Mouse (Mus musculus) Muller cell, postnatal 12 days (primary cell): Measurements from ENCODE around the gene BC035044.
A peak's percentile ranks its signal among the peaks of the same experiment; 100 is the strongest.
"Not testable (repeated sequence)": the region's sequence is repeated elsewhere in the genome, so short reads cannot be mapped to it uniquely, and the experiment has no call there.

ENCODE experiments used
- DNase-seq: peaks from one replicate; pipeline ENCODE4 v3.0.0-alpha.2; 2015; ENCODE audit errors: inconsistent ontology term

BC035044 gene

GRCm38 (mm10) chr6:128833046-128833445, 57.9 kb downstream of the BC035044 start:
- no peak for DNase-seq

- no peak for DNase-seq
Observed at GRCm38 (mm10) chr6:128829837-128830236, 61.1 kb downstream of the BC035044 start.

GRCm38 (mm10) chr6:128826781-128827180, 64.1 kb downstream of the BC035044 start:
- no peak for DNase-seq

- no peak for DNase-seq
Observed at GRCm38 (mm10) chr6:128826132-128826531, 64.8 kb downstream of the BC035044 start, which contains the start of the genes Gm44511 and Klrb1b. Gene Gm44511 (minus strand): TSS chr6:128826315. Gene Klrb1b (minus strand): TSS chr6:128826331.

GRCm38 (mm10) chr6:128818083-128818802, 72.7 kb downstream of the BC035044 start:
- no peak for DNase-seq

- peak; percentile 19 for DNase-seq
Observed at GRCm38 (mm10) chr6:128808532-128808931, 82.4 kb downstream of the BC035044 start.

GRCm38 (mm10) chr6:128807021-128807420, 83.9 kb downstream of the BC035044 start:
- no peak for DNase-seq

- DNase-seq = peak; percentile 27
Observed at GRCm38 (mm10) chr6:128804823-128805640, 85.9 kb downstream of the BC035044 start.

GRCm38 (mm10) chr6:128802999-128803857, 87.7 kb downstream of the BC035044 start:
- DNase-seq = peak; percentile 98

GRCm38 (mm10) chr6:128802557-128802956, 88.4 kb downstream of the BC035044 start:
- DNase-seq = no peak

GRCm38 (mm10) chr6:128800696-128801095, 90.2 kb downstream of the BC035044 start:
- DNase-seq = not testable (repeated sequence)

GRCm38 (mm10) chr6:128799896-128800270, 91.0 kb downstream of the BC035044 start:
- DNase-seq = no peak

- peak; percentile 85 for DNase-seq
Observed at GRCm38 (mm10) chr6:128799144-128799895, 91.6 kb downstream of the BC035044 start.
